9 mouse cellular contexts compared by ENCODE assay signal in the genomic region with DNA sequence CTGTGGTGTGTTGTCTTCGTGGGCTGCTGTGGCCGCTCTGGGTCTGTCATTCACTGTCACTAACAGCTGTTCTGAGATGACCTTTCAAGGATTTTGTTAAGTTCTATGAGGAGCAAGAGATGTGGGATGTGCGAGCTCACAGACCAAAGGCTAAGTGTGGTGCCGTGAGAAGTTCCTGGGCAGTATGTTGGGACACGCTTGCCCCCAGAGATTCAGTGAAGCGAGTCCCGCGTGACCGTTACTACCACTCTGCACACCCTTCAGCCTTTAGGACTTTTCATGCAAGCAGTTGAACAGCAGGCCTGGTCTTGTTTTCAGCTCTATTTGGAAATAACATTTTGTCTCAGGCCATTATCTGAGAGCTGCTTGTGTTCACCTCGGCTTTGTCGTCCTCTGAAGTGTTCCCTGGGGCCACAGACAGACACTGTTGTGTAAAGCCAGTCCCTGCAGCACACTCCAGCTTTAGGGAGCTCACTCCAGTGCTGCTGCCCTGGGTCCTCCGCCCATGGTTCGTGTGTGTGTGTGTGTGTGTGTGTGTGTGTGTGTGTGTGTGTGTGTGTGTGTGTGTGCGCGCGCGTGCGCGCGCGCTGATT.
A peak's percentile ranks its signal among the peaks of the same experiment; 100 is the strongest.
DNase-seq lines count a peak whose midpoint lies in the region; ATAC-seq and TF ChIP-seq lines count a peak whose summit lies in the region.
"Had no signal": no experiment of that assay in that cellular context is flagged by ENCODE, and none has a peak within 500 bp of the region (broad histone marks: within the 10 kb centered on the region; RNA-seq: fewer than 3 reads in every experiment).

No protein-coding gene starts in this region.

- H3K27ac ChIP-seq in heart, adult 2 months: peak overlapping the region; percentile 41; the same call in 1 of the 2 replicates
- H3K27ac ChIP-seq in midbrain, embryonic 13.5 days: peak overlapping the region; percentile 86
- no peak overlapping the region; the same call in 1 of the 2 replicates for H3K27ac ChIP-seq in midbrain, embryonic 10.5 days (replicated peaks)
- peak overlapping the region; percentile 95 for H3K27ac ChIP-seq in heart, embryonic 13.5 days (replicated peaks)
- H3K27ac ChIP-seq: liver, embryonic 14.5 days had no signal

- no peak overlapping the region for H3K9ac ChIP-seq in heart, adult 2 months (ENCODE audit: low read depth, low read length)
- H3K9ac ChIP-seq in midbrain, embryonic 13.5 days (replicated peaks): no peak overlapping the region
- peak overlapping the region; percentile 71; the same call in 1 of the 2 replicates for H3K9ac ChIP-seq in heart, embryonic 13.5 days
- H3K9ac ChIP-seq: liver, embryonic 14.5 days had no signal

- peaks cover 2% of the 10 kb centered on the region; the same call in 1 of the 2 replicates for H3K79me2 ChIP-seq in heart, adult 2 months (replicated peaks; ENCODE audit: control insufficient read depth, insufficient read depth, low read length)

- H3K4me2 ChIP-seq in midbrain, embryonic 13.5 days (replicated peaks): no peak overlapping the region
- peak overlapping the region; percentile 25; the same call in 1 of the 2 replicates for H3K4me2 ChIP-seq in heart, embryonic 13.5 days

- H3K4me1 ChIP-seq in heart, adult 2 months (ENCODE audit: control insufficient read depth, insufficient read depth, low read length): peaks cover 47% of the 10 kb centered on the region
- H3K4me1 ChIP-seq in midbrain, embryonic 13.5 days (replicated peaks): peaks cover 96% of the 10 kb centered on the region
- peaks cover 76% of the 10 kb centered on the region for H3K4me1 ChIP-seq in midbrain, embryonic 10.5 days
- H3K4me1 ChIP-seq in heart, embryonic 13.5 days: peaks cover 99% of the 10 kb centered on the region

- TF ChIP-seq EP300 in heart, adult 2 months (IDR thresholded peaks at IDR 0.05; ENCODE audit: insufficient read depth, low read depth, low read length): no peak

- peak in 1 of 2 experiments; percentile 30 for DNase-seq in heart, adult 2 months
- DNase-seq in heart, adult 18-20 months: no peak
- no peak for DNase-seq in midbrain, embryonic 10.5 days (ENCODE audit: low spot score)
- peak; percentile 5 to 11 for DNase-seq in left cerebral cortex, postnatal 36 days (ENCODE audit: low spot score in 2 of 2)
- DNase-seq in c-Kit-positive CD71-positive TER-119-positive erythroid progenitor cells, embryonic 14.5 days (ENCODE audit: low spot score): no peak

- H3K4me3 ChIP-seq in heart, adult 2 months: no peak overlapping the region
- H3K4me3 ChIP-seq in midbrain, embryonic 13.5 days (replicated peaks): no peak overlapping the region
- no peak overlapping the region for H3K4me3 ChIP-seq in midbrain, embryonic 10.5 days
- no peak overlapping the region for H3K4me3 ChIP-seq in heart, embryonic 13.5 days

- TF ChIP-seq CTCF in heart, adult 2 months (IDR thresholded peaks at IDR 0.05): no peak

- no peak for TF ChIP-seq POLR2A in heart, adult 2 months (IDR thresholded peaks at IDR 0.05; ENCODE audit: insufficient read depth, low read depth, low read length)

- H3K36me3 ChIP-seq in heart, adult 2 months (ENCODE audit: control insufficient read depth, insufficient read depth, low read length): no peaks in the 10 kb centered on the region
- H3K36me3 ChIP-seq in midbrain, embryonic 13.5 days: peaks cover 3% of the 10 kb centered on the region; the same call in 1 of the 2 replicates
- peaks cover 43% of the 10 kb centered on the region for H3K36me3 ChIP-seq in midbrain, embryonic 10.5 days
- H3K36me3 ChIP-seq in heart, embryonic 13.5 days: peaks cover 19% of the 10 kb centered on the region

- WGBS in heart, adult 2 months: 71% methylated on average over 20 of the region's 21 CpGs
- 78% methylated on average over 15 of the region's 21 CpGs for WGBS in midbrain, embryonic 13.5 days
- WGBS in midbrain, embryonic 10.5 days: 90% methylated on average over 13 of the region's 21 CpGs
- 51% methylated on average over 13 of the region's 21 CpGs for WGBS in heart, embryonic 13.5 days

- intact Hi-C loops in heart, adult 2 months (cut with DNase I): loop anchor here (5.0 to 10.0 kb wide), 3 partner anchors 83 to 221 kb away; a partner anchor contains a TSS
- intact Hi-C loops in left cerebral cortex, postnatal 36 days (cut with DNase I): loop anchor here (5.0 kb wide), 1 partner anchor 78 kb away; no protein-coding TSS in a partner anchor

- no peaks in the 10 kb centered on the region for H3K9me3 ChIP-seq in midbrain, embryonic 13.5 days
- no peaks in the 10 kb centered on the region for H3K9me3 ChIP-seq in midbrain, embryonic 10.5 days (replicated peaks)
- no peaks in the 10 kb centered on the region for H3K9me3 ChIP-seq in heart, embryonic 13.5 days

- no peaks in the 10 kb centered on the region for H3K27me3 ChIP-seq in heart, adult 2 months (ENCODE audit: control insufficient read depth, insufficient read depth, low read length)
- no peaks in the 10 kb centered on the region for H3K27me3 ChIP-seq in midbrain, embryonic 13.5 days
- H3K27me3 ChIP-seq in midbrain, embryonic 10.5 days (ENCODE audit: low read depth, poor library complexity, severe bottlenecking): no peaks in the 10 kb centered on the region
- H3K27me3 ChIP-seq in heart, embryonic 13.5 days (replicated peaks): no peaks in the 10 kb centered on the region

- ATAC-seq in midbrain, embryonic 13.5 days: no peak
- ATAC-seq in heart, embryonic 13.5 days (ENCODE audit: extremely low read depth, insufficient number of reproducible peaks, low FRiP score, low TSS enrichment): no peak
- no peak for ATAC-seq in erythroid progenitor cell, adult 5-6 weeks (replicated peaks; ENCODE audit: low FRiP score, poor library complexity, severe bottlenecking)

Comparison
In these comparisons a context has a peak if more than half of its experiments do, and no peak if none do; other contexts are left out.
1. DNase-seq: peak in left cerebral cortex, postnatal 36 days (2 of 2); none in heart, adult 18-20 months (0 of 2), midbrain, embryonic 10.5 days (single experiment) and c-Kit-positive CD71-positive TER-119-positive erythroid progenitor cells, embryonic 14.5 days (single experiment).